Mouse (Mus musculus) liver, adult 2 months (tissue): ENCODE results near the gene Hpse2.

Experiments
- CTCF ChIP-seq: fragments of 200-500 bp; IDR thresholded peaks from 2 replicates; pipeline ENCODE4 v1.5.1; 2011; ENCODE audit warnings: low read depth, low read length, control low read depth
- POLR2A ChIP-seq: fragments of 200-500 bp; IDR thresholded peaks from 2 replicates; pipeline ENCODE4 v1.6.1; 2011; ENCODE audit warnings: low read length, control low read depth; ENCODE audit not compliant: insufficient read depth; ENCODE audit errors: extremely low read depth

DNA sequence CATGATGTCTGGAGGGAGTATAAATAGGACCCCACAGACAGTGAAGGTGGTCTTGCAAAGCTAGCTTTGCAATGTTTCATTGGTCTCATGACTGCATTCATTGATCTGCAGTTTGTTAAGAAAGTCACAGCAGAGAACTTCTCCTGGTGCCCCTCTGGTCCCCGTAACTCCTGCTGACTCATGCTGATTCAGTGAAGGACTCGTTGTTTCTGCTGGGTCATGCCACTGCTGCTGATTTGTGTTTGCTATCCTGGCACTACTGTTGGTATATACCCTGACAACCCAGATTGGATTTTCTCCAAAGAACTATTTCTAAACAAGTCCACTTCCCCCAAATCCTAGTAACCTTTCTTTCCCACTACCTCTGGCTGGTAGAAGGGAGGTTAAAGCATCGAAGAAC lies 29.3 kb downstream of the Hpse2 start:
- TF ChIP-seq CTCF (no peak), POLR2A (no peak)
